In the genomic region with DNA sequence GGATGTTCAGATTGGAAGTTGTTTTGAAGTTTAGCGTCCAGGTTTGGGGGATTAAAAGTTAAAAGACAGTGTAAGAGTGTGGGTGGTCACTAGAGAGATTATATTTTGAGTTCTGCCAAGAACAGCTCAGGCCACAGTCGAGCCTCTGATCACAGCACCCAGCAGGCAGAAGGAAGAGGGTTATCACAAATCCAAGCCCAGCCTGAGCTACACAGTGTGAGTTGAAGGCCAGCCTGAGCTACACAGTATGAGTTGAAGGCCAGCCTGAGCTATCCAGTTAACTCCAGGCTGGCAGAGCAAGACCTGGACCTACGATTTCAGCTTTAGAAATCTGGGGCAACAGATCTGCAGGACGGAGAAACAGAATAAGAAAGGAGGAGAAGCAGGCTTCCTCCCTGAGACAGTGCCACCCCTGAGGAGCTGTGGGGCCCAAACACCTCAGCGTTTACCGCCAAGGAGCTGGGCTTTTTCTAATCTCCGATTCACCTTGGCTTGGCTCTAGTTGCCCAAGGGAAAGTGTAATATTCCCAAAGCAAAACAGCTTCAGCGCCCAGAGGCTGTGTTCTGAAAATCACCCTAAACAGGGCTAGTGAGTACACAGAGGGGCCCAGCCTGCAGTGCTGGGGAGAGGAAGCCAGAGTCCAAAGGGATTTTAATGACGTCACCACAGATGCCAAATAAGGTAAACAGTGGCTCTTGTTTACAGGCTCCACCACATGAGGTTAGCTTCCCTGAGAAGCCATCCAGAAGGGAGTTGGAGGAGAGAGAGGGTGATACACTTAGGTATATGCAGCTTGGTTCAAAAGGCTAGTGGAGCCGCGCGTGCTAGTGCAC, we compare ENCODE assay signal across 8 mouse cellular contexts. TPM values are rescaled to one million over a fixed set of nuclear protein-coding genes. Genes with fewer than 3 reads are reported as not detected.
A peak's percentile ranks its signal among the peaks of the same experiment; 100 is the strongest.
DNase-seq lines count a peak whose midpoint lies in the region; ATAC-seq lines count a peak whose summit lies in the region.

No protein-coding gene starts in this region.

- no peak overlapping the region for H3K4me2 ChIP-seq in embryonic facial prominence, embryonic 13.5 days
- H3K4me2 ChIP-seq in midbrain, embryonic 12.5 days (replicated peaks): 0 out of 2 replicates have a peak overlapping the region, but pooled peaks have one; percentile 2

- no peaks in the 10 kb centered on the region for H3K36me3 ChIP-seq in embryonic facial prominence, embryonic 13.5 days
- no peaks in the 10 kb centered on the region for H3K36me3 ChIP-seq in midbrain, embryonic 12.5 days

- DNase-seq in kidney, adult 8-10 months: peak; percentile 14 to 49
- no peak for DNase-seq in Muller cell, postnatal 12 days (ENCODE audit: inconsistent ontology term)
- no peak for DNase-seq in urinary bladder, postnatal 4 days (ENCODE audit: low spot score in 2 of 2)
- DNase-seq in urinary bladder, postnatal 36 days (ENCODE audit: low spot score in 2 of 2): no peak
- no peak for DNase-seq in testis, postnatal 10 days (ENCODE audit: low spot score)

- H3K9me3 ChIP-seq in embryonic facial prominence, embryonic 13.5 days: no peaks in the 10 kb centered on the region
- no peaks in the 10 kb centered on the region for H3K9me3 ChIP-seq in midbrain, embryonic 12.5 days

- H3K4me1 ChIP-seq in brown adipose tissue, adult 24 weeks (ENCODE audit: control insufficient read depth, insufficient read depth, insufficient read length, low read length): no peaks in the 10 kb centered on the region
- peaks cover 18% of the 10 kb centered on the region for H3K4me1 ChIP-seq in embryonic facial prominence, embryonic 13.5 days
- peaks cover 45% of the 10 kb centered on the region for H3K4me1 ChIP-seq in midbrain, embryonic 12.5 days

- H3K27me3 ChIP-seq in embryonic facial prominence, embryonic 13.5 days: no peaks in the 10 kb centered on the region
- H3K27me3 ChIP-seq in midbrain, embryonic 12.5 days: peaks cover under 1% of the 10 kb centered on the region; the same call in 1 of the 2 replicates

- ATAC-seq in embryonic facial prominence, embryonic 13.5 days (ENCODE audit: insufficient number of reproducible peaks, insufficient read depth, low FRiP score, low TSS enrichment, low read depth): 0 out of 2 replicates have a peak, but pooled peaks have one; percentile 26
- peak; percentile 50; the same call in 1 of the 2 replicates for ATAC-seq in midbrain, embryonic 12.5 days (ENCODE audit: low FRiP score, low read depth)

- no peak overlapping the region for H3K4me3 ChIP-seq in brown adipose tissue, adult 24 weeks (ENCODE audit: insufficient read depth, low read depth, low read length)
- H3K4me3 ChIP-seq in embryonic facial prominence, embryonic 13.5 days: no peak overlapping the region
- no peak overlapping the region for H3K4me3 ChIP-seq in midbrain, embryonic 12.5 days

- H3K27ac ChIP-seq in brown adipose tissue, adult 24 weeks (replicated peaks; ENCODE audit: low read depth, low read length): peak overlapping the region; percentile 57
- peak overlapping the region; percentile 44; the same call in 1 of the 2 replicates for H3K27ac ChIP-seq in embryonic facial prominence, embryonic 13.5 days
- H3K27ac ChIP-seq in midbrain, embryonic 12.5 days (replicated peaks): peak overlapping the region; percentile 93

- no peak overlapping the region for H3K9ac ChIP-seq in embryonic facial prominence, embryonic 13.5 days
- no peak overlapping the region for H3K9ac ChIP-seq in midbrain, embryonic 12.5 days (replicated peaks)

- 40% methylated on average over 12 of the region's 12 CpGs for WGBS in embryonic facial prominence, embryonic 13.5 days
- 26% methylated on average over 12 of the region's 12 CpGs for WGBS in midbrain, embryonic 12.5 days

RNA-seq across cellular contexts. Expression of a gene that starts 37.5 kb away (rescaled TPM):
- polyA plus RNA-seq in brown adipose tissue, adult 24 weeks (2012; ENCODE audit: insufficient read depth, insufficient read length, missing spikeins): 150 and 192 TPM in 2 replicates
- polyA plus RNA-seq in embryonic facial prominence, embryonic 13.5 days (2015; fragmentation: Nextera tagmentation; extraction: Ambion mirVana): 64.1 and 69.4 TPM in 2 replicates
- 69.5 and 71.1 TPM in 2 replicates for polyA plus RNA-seq in midbrain, embryonic 12.5 days (2016; fragmentation: Nextera tagmentation; extraction: Ambion mirVana)

RNA-seq across cellular contexts. Expression of a gene that starts 52.2 kb away (rescaled TPM):
- polyA plus RNA-seq in brown adipose tissue, adult 24 weeks (2012; ENCODE audit: insufficient read depth, insufficient read length, missing spikeins): not detected in 2 replicates
- 0.22 and 0.39 TPM in 2 replicates for polyA plus RNA-seq in embryonic facial prominence, embryonic 13.5 days (2015; fragmentation: Nextera tagmentation; extraction: Ambion mirVana)
- 5.0 and 5.7 TPM in 2 replicates for polyA plus RNA-seq in midbrain, embryonic 12.5 days (2016; fragmentation: Nextera tagmentation; extraction: Ambion mirVana)

Comparison
In these comparisons a context has a peak if more than half of its experiments do, and no peak if none do; other contexts are left out.
1. DNase-seq: peak in kidney, adult 8-10 months (2 of 2); none in Muller cell, postnatal 12 days (single experiment), urinary bladder, postnatal 4 days (0 of 2), urinary bladder, postnatal 36 days (0 of 2) and testis, postnatal 10 days (single experiment).
2. Peak in every context shown above with its lines, with median percentiles within 50 percentile points of each other: H3K27ac ChIP-seq.